Mouse (Mus musculus) bone marrow, adult 2 months (tissue): ENCODE results near the gene Wrap53. TPM values are rescaled to one million over a fixed set of nuclear protein-coding genes. Genes with fewer than 3 reads are reported as not detected.
"Not testable (repeated sequence)": the region's sequence is repeated elsewhere in the genome, so short reads cannot be mapped to it uniquely, and the experiment has no call there.

Experiments
- H3K27ac ChIP-seq: fragments of 200-500 bp; 2 replicates; pipeline ENCODE4 v1.5.1; 2012; ENCODE audit warnings: low read depth, mild to moderate bottlenecking, control low read depth, inconsistent platforms, low read length; ENCODE audit not compliant: control insufficient read depth, poor library complexity, insufficient read depth
- H3K4me1 ChIP-seq: fragments of 200-500 bp; 2 replicates; pipeline ENCODE4 v1.6.1; 2011; ENCODE audit warnings: low read length; ENCODE audit not compliant: control insufficient read depth, insufficient read depth
- H3K4me3 ChIP-seq: fragments of 200-500 bp; replicated peaks from 2 replicates; pipeline ENCODE3; 2011; ENCODE audit warnings: mild to moderate bottlenecking, low read depth, low read length, control low read depth; ENCODE audit not compliant: control insufficient read depth
- CTCF ChIP-seq: fragments of 200-500 bp; IDR thresholded peaks from 2 replicates; pipeline ENCODE4 v1.5.1; 2011; ENCODE audit warnings: low read length, control low read depth; ENCODE audit not compliant: control insufficient read depth, insufficient read depth
- POLR2A ChIP-seq: fragments of 200-500 bp; IDR thresholded peaks from 2 replicates; pipeline ENCODE4 v1.6.1; 2011; ENCODE audit warnings: low read depth, mild to moderate bottlenecking, control low read depth, low read length, borderline replicate concordance; ENCODE audit not compliant: control insufficient read depth
- WGBS: fragments of 180-500 bp; shearing (Covaris S2); methylation state at CpG from one replicate; pipeline ENCODE4 v1.1.7; 2018; 5-methylcytosine and 5-hydroxymethylcytosine counted together
- polyA plus RNA-seq: library from polyadenylated mRNA; stranded (reverse); fragments of >200 nt; gene quantifications from 2 replicates; pipeline ENCODE4 v1.2.4, GENCODE M21; 2011; ENCODE audit warnings: low replicate concordance; ENCODE audit not compliant: missing spikeins, insufficient read depth, insufficient read length

Wrap53 gene
- polyA plus RNA-seq, 1 experiment = 36.2 TPM

- TF ChIP-seq CTCF (no peak), POLR2A (no peak)
- 58% methylated on average over 10 of the region's 10 CpGs for WGBS
- no peak overlapping the region for H3K27ac ChIP-seq
- H3K4me1 ChIP-seq = peaks cover 2% of the 10 kb centered on the region; the same call in 1 of the 2 replicates
- no peak overlapping the region for H3K4me3 ChIP-seq
These were observed 36.7 kb upstream of the Wrap53 start for GRCm38 (mm10) chr11:69616781-69617180.

GRCm38 (mm10) chr11:69614257-69614588 is 34.2 kb upstream of the Wrap53 start:
- not testable (repeated sequence) for H3K27ac ChIP-seq, H3K4me1 ChIP-seq, H3K4me3 ChIP-seq
- WGBS = 34% methylated on average over 11 of the region's 11 CpGs

- TF ChIP-seq CTCF = peak; percentile 84
- no peak for TF ChIP-seq POLR2A
- Histone ChIP-seq H3K27ac (no peak overlapping the region), H3K4me1 (peaks cover 2% of the 10 kb centered on the region; the same call in 1 of the 2 replicates), H3K4me3 (peak overlapping the region; percentile 3)
- WGBS = 6% methylated on average over 19 of the region's 19 CpGs
These were observed 33.6 kb upstream of the Wrap53 start for GRCm38 (mm10) chr11:69613553-69614256.

- Histone ChIP-seq H3K4me1 (peaks cover 2% of the 10 kb centered on the region; the same call in 1 of the 2 replicates), H3K27ac (no peak overlapping the region), H3K4me3 (no peak overlapping the region)
- TF ChIP-seq CTCF (no peak), POLR2A (no peak)
- 69% methylated on average over 4 of the region's 4 CpGs for WGBS
These were observed 30.8 kb upstream of the Wrap53 start for GRCm38 (mm10) chr11:69610899-69611298.

GRCm38 (mm10) chr11:69609416-69609815 is 29.4 kb upstream of the Wrap53 start:
- 53% methylated on average over 7 of the region's 7 CpGs for WGBS
- TF ChIP-seq CTCF (no peak), POLR2A (no peak)
- Histone ChIP-seq H3K4me1 (peaks cover 2% of the 10 kb centered on the region; the same call in 1 of the 2 replicates), H3K4me3 (no peak overlapping the region), H3K27ac (no peak overlapping the region)

GRCm38 (mm10) chr11:69608525-69608924 is 28.5 kb upstream of the Wrap53 start:
- Histone ChIP-seq H3K4me3 (no peak overlapping the region), H3K4me1 (no peaks in the 10 kb centered on the region; the same call in 1 of the 2 replicates), H3K27ac (no peak overlapping the region)
- TF ChIP-seq POLR2A (no peak), CTCF (no peak)
- WGBS = 66% methylated on average over 3 of the region's 3 CpGs

GRCm38 (mm10) chr11:69606832-69607231 is 26.8 kb upstream of the Wrap53 start:
- TF ChIP-seq POLR2A (no peak), CTCF (no peak)
- Histone ChIP-seq H3K4me3 (no peak overlapping the region), H3K4me1 (no peaks in the 10 kb centered on the region; the same call in 1 of the 2 replicates), H3K27ac (no peak overlapping the region)
- 61% methylated on average over 2 of the region's 2 CpGs for WGBS

- H3K27ac ChIP-seq = peak overlapping the region; percentile 39; the same call in 1 of the 2 replicates
- TF ChIP-seq POLR2A = no peak
- no peak for TF ChIP-seq CTCF
- peak overlapping the region; percentile 21 for H3K4me3 ChIP-seq
- H3K4me1 ChIP-seq = no peaks in the 10 kb centered on the region; the same call in 1 of the 2 replicates
- 75% methylated on average over 2 of the region's 2 CpGs for WGBS
These were observed 26.4 kb upstream of the Wrap53 start for GRCm38 (mm10) chr11:69606491-69606795.

- TF ChIP-seq CTCF (no peak), POLR2A (peak; percentile 90; the same call in 1 of the 2 replicates)
- H3K4me3 ChIP-seq = peak within 1 kb of the TSS; percentile 67
- 2% methylated on average over 32 of the region's 32 CpGs for WGBS
- H3K4me1 ChIP-seq = no peaks in the 10 kb centered on the region; the same call in 1 of the 2 replicates
- peak within 1 kb of the TSS; percentile 51 for H3K27ac ChIP-seq
These were observed 25.9 kb upstream of the Wrap53 start, which contains the start of gene Atp1b2 for GRCm38 (mm10) chr11:69605726-69606490. Gene Atp1b2, minus strand, starts transcription at chr11:69605942.
